Mouse (Mus musculus) gastrocnemius, adult 18-20 months (tissue): ENCODE data around the gene Pank1. TPM values are rescaled to one million over a fixed set of nuclear protein-coding genes. Genes with fewer than 3 reads are reported as not detected.
A peak's percentile ranks its signal among the peaks of the same experiment; 100 is the strongest.

Experiments used
- DNase-seq: peaks from one replicate; pipeline ENCODE4 v3.0.0; 2021; ENCODE audit warnings: low spot score
- total RNA-seq, 2 experiments: library from RNA; stranded (reverse); gene quantifications; 2 replicates each; pipeline ENCODE4 v1.2.3; 2021

Pank1 gene
- total RNA-seq, 2 experiments from 2014 or later: 14.7 to 17.8 TPM

DNA sequence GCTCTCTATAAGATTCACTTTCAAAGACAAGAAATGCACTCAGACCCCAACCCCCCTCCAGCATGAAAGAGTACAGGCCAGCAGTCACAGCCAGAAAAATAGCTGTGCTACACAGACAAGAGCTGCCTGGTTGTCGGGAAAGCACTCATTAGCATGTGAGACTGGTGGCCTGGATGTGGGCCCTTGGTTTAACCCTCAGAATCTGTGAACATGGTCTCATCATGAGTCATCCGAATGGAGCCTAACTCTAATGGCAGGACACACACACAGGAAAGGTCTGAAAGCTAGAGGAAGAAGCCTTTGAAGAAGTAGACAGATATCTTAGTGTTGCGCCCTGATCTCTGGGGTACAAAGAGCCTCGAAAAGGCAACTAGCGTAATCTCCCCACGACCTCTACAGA is 51.8 kb downstream of the Pank1 start:
- no peak for DNase-seq

- DNase-seq: peak; percentile 32
Measured at GRCm38 (mm10) chr19:34825946-34826655, 53.2 kb downstream of the Pank1 start.

GRCm38 (mm10) chr19:34819577-34820170 is 59.6 kb downstream of the Pank1 start:
- DNase-seq: no peak

DNA sequence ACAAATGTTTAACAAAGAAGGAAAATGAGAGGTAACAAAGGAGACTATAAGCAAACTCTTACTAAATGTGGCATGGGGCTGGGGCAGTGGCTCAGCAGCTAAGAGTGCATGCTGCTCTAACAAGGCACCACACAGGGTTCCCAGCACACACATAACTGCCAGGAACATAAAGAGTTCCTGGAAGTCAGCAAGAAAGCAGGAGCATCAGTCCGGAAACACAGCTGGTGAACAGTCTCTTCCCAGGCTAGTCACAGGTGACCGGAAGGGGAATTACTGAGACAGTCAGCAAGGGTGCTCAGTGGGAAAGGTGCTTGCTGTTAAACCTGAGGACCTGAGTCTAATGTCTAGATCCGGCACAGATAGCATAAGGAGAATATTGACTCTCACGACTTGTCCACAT is 63.9 kb downstream of the Pank1 start:
- no peak for DNase-seq

DNA sequence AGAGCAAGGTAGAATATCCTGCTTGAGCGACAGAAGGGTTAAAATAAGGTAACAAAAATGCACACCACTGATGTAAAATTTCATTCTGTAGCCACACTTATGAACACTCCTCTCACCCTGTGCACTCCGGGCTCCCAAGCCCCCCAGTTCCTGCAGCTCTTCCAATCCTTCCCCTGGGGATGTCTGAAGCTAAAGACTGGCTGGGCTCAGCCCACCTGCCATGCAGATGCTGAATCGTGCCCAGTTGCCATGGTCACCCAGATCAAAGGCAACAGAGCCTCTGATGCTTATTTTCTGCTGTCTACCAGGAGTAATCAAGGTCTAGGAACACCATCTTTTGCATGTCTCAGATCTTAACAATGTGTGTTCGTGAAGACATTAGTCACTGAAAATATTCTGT is 64.6 kb downstream of the Pank1 start:
- no peak for DNase-seq

GRCm38 (mm10) chr19:34813961-34814360 is 65.3 kb downstream of the Pank1 start:
- no peak for DNase-seq

GRCm38 (mm10) chr19:34813533-34813932 is 65.7 kb downstream of the Pank1 start:
- DNase-seq: no peak

DNA sequence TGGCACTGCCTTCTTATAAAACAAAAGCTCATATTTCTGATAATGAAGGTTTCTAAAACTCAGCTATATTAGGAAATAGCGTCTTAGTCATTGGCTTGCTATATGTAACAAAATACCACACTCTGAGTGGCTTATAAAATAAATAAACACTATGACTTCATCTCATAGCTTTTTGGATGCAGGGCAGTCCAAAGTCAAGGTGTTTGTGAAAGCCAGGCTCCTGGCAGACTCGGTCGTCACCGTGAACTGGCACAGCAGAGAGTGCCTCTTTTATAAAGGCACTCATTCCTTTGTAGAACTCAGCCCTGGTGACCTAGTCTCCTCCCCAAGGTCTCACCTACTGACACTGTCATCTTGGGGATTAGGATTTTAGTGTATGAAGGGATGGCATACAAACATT is 66.5 kb downstream of the Pank1 start:
- DNase-seq: no peak

DNA sequence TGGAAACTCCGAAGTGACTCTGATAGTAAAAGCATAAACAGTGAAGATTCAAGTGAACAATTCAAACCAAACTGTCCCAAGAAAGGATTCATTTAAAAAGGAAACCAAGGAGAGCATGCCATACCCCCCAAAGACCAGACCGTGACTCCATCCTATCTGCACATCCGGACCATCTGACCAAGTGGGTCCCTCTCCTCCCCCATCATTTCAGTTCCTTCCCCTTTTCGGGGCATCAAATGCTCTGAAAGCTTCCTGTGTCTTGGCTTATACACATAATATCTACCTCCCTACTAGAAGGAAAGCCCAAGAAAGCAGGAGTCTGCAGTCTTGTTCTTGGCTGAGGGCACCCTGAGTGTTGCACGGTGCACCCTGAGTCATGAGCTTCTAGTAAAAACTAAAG is 72.1 kb downstream of the Pank1 start:
- no peak for DNase-seq

GRCm38 (mm10) chr19:34805071-34805470 is 74.2 kb downstream of the Pank1 start:
- no peak for DNase-seq

GRCm38 (mm10) chr19:34804531-34804930 is 74.7 kb downstream of the Pank1 start:
- no peak for DNase-seq

DNA sequence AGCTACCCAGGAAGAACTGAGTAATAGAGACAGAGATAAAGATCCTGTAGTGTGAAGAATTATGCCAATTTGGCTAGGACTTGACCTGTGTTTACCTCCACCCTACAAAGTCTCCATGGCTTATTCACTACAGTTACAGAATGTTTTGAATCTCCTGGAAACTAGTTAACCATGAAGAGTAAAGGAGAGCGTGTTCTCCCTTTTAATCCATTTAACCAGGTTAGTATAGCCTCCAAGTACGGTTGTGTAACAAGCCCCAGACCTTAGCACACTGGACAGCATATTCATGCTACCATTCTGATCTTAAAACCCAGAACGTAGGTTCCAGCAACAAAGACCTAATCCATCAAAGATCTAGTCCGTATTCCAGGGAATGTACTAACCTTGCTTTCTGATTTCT is 75.9 kb downstream of the Pank1 start:
- no peak for DNase-seq

GRCm38 (mm10) chr19:34799644-34800267 is 79.5 kb downstream of the Pank1 start:
- DNase-seq: no peak

DNA sequence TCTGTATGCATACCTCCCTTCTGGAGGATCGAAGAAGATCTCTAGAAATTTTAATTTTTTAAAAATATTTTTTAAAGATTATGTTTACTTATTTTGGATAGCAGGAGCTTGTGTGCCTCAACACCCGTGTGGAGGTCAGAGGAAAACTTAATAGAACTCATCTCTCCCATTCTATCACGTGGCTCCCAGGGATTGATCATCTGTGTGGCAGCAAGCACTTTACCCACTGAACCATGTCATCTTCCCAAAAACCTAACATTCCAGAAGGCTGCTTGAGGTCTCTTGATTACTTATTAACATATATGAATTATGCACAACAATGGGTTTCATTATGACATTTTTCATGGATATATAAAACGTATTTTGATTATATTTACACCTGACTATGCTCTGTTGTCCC is 82.9 kb downstream of the Pank1 start:
- no peak for DNase-seq

DNA sequence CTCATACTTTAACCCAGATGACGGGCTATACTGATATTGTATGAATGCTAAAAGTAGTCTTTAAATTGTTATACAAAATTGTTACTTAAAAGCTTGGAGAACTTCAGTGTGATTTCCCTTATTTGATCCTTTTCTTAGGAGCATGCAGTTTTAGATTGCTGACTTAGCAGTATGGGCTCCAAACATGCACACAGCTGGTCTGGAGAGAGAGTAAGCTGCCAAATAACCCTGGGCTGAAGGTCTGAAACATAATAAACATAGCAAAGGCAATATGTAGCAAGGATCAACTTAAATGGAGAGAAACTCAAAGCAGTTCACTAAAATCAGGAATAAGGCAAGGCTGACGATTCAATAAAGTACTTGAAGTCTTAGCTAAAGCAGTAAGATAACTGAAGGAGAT is 96.8 kb downstream of the Pank1 start:
- DNase-seq: no peak

DNA sequence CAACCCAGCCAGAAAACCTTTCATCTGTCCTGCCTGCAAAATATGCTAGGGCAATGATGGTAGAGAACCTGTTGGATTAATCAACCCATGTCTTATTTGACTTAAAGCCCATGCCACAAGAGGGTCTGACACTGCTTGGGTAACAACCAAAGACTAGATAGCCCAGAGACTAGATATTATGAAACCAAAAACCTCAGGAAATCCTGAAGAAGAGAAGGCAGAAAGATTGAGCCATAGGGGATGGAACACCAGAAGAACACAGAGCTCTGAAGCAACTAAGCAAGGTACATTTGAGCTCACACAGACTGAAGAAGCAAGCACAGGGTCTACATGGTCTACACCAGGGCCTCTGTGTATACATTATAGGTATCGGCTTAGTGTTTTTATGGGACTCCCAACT is 100.3 kb downstream of the Pank1 start:
- DNase-seq: no peak

DNA sequence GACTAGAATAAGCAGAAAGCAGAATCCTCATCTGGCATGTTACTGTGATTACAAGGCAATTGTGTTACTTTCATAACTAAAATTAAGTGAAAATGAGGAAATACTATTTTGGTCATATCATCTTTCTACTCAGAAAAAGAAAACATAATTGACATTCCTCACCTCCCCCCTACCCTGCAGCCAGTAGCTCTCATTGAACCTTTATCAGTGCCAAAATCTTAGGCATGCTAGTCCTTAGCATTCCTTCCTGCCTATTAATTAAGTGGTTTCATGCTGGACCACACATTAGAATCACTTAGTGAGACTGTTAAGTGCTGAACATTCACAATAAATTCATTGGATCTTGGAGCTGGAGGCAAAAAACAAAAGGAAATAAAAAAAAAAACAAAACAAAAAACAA is 101.2 kb downstream of the Pank1 start:
- no peak for DNase-seq

- DNase-seq: peak; percentile 34
Measured at GRCm38 (mm10) chr19:34772775-34773174, 106.5 kb downstream of the Pank1 start.

DNA sequence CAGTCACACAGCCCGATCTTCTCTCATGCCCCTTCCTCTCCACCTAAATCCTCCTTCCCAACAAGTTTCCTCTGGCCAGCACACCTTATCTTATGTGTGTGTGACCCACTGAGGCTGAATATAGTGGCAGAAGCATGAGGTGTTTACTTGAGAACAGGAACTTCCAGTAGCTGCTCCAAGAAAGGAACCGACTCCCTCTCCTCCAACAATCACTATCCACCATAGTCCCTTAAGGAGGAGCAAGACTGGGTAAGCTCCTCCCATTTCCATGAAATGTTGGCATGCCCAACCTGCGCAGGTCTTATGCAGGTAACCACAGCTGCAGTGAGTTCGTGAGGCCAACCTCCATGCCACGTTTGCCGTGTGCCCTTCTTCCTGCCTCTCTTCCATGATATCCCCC is 108.5 kb downstream of the Pank1 start:
- DNase-seq: no peak

DNA sequence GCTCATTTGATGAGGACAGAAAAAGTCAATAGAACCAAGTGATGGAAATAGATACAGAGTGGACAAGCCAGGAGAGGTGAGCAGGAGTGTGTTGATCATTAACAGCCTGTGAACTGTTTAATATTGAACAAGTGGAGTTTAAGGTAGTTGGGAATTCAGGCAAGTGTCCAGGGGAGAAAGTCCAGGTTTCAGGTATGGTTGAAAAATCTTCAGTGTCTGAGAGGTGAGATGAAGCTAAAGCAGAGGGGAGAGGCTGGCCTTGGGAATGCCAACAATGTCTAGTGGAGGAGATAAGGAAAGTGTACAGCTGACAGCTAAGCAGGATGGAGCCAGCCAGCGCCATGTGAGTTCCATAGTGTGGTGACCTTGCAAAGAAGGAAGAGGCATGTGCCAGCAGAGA is 120.5 kb downstream of the Pank1 start:
- no peak for DNase-seq
